Mouse (Mus musculus) embryonic facial prominence, embryonic 11.5 days (tissue): ENCODE measurements around the gene Cpe. TPM values are rescaled to one million over a fixed set of nuclear protein-coding genes. Genes with fewer than 3 reads are reported as not detected.

Source experiments
- ATAC-seq: fragments of 200-750 bp; cut with Nextera tagmentation; replicated peaks from 2 replicates; pipeline ENCODE4 v1.8.0; 2017; ENCODE audit warnings: low read depth; ENCODE audit not compliant: insufficient number of reproducible peaks, low FRiP score, low TSS enrichment
- DNase-seq: peaks from one replicate; pipeline ENCODE4 v3.0.0-alpha.2; 2015; ENCODE audit warnings: low spot score
- H3K27ac ChIP-seq: fragments of 300-500 bp; sonication (generic); replicated peaks from 2 replicates; pipeline ENCODE4 v1.5.1; 2014; ENCODE audit warnings: mild to moderate bottlenecking, low read depth, low read length, control low read depth
- H3K27me3 ChIP-seq: fragments of 300-500 bp; sonication (generic); 2 replicates; pipeline ENCODE4 v1.6.1; 2014; ENCODE audit warnings: mild to moderate bottlenecking, low read length, moderate library complexity, mixed read lengths; ENCODE audit not compliant: control insufficient read depth, insufficient read depth
- H3K36me3 ChIP-seq: fragments of 300-500 bp; sonication (generic); replicated peaks from 2 replicates; pipeline ENCODE4 v1.6.1; 2014; ENCODE audit warnings: low read depth, mild to moderate bottlenecking, low read length, moderate library complexity, mixed read lengths; ENCODE audit not compliant: control insufficient read depth, insufficient read depth
- H3K4me1 ChIP-seq: fragments of 300-500 bp; sonication (generic); 2 replicates; pipeline ENCODE4 v1.6.1; 2014; ENCODE audit warnings: low read length, mixed read lengths; ENCODE audit not compliant: control insufficient read depth, insufficient read depth
- H3K4me2 ChIP-seq: fragments of 300-500 bp; sonication (generic); 2 replicates; pipeline ENCODE4 v1.6.1; 2014; ENCODE audit warnings: low read depth, mild to moderate bottlenecking, control low read depth, low read length, moderate library complexity
- H3K4me3 ChIP-seq: fragments of 300-500 bp; sonication (generic); 2 replicates; pipeline ENCODE4 v1.5.1; 2014; ENCODE audit warnings: low read depth, low read length, control low read depth
- H3K9ac ChIP-seq: fragments of 300-500 bp; sonication (generic); replicated peaks from 2 replicates; pipeline ENCODE4 v1.6.1; 2014; ENCODE audit warnings: mild to moderate bottlenecking, control low read depth, low read length
- H3K9me3 ChIP-seq: fragments of 300-500 bp; sonication (generic); replicated peaks from 2 replicates; pipeline ENCODE4 v1.6.1; 2016; ENCODE audit warnings: mild to moderate bottlenecking, low read length, inconsistent platforms, mixed read lengths; ENCODE audit not compliant: control insufficient read depth
- WGBS: fragments of 180-500 bp; shearing (Covaris S2); extraction: QIAGEN DNeasy Blood & Tissue Kit; methylation state at CpG from one replicate; pipeline ENCODE4 v1.1.7; 2014; 5-methylcytosine and 5-hydroxymethylcytosine counted together
- polyA plus RNA-seq: library from polyadenylated mRNA; unstranded; fragments of >200 nt; fragmentation: Nextera tagmentation; extraction: Ambion mirVana; gene quantifications from 2 replicates; pipeline ENCODE4 v1.2.1, GENCODE M21; 2014

Cpe gene
- polyA plus RNA-seq, 1 experiment from 2014 or later: 175 TPM

DNA sequence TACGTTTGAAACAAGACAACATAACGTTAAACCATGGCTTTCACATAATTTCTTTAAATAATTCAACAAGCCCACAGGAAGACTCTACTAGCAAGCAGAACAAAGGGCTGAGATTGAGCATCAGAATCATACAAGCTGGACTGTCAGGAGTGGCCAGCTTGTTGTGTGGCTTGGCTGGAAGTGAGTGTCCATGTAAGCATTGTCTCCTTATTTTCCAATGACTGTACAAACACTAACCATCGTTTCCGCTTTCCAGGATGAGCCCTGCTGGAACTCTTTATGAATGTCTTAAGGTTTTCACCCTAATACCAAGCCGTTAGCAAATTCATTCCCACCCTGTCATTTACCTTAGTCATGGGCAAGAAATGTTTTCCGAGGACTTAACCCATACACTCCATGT lies 2.0 kb downstream of the Cpe start:
- 86% methylated on average over 6 of the region's 6 CpGs for WGBS
- H3K27me3 ChIP-seq: no peaks in the 10 kb centered on the region
- no peak overlapping the region for H3K9ac ChIP-seq
- ATAC-seq (no peak), DNase-seq (no peak)
- H3K4me2 ChIP-seq: no peak overlapping the region
- no peaks in the 10 kb centered on the region for H3K36me3 ChIP-seq
- H3K4me3 ChIP-seq: no peak overlapping the region
- H3K27ac ChIP-seq: no peak overlapping the region
- H3K4me1 ChIP-seq: no peaks in the 10 kb centered on the region
- H3K9me3 ChIP-seq: no peaks in the 10 kb centered on the region

DNA sequence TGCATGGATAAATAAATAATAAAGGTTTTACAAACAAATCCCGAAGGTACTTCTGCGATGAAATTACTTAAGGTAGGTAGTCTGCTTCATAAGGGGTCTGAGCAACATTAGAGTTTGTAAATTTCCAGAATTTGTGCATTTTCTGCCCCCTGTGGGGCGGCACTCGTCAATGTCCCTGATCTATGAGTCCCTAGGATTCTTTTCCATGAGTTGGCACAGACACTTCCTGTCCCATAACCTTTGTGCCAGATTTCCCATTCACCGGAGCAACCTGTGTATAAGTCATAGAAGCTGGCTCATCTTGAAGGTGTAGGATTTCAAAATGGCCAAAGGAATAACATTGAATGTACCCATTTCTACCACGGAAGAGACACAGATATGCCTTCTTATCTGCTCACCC lies 2.5 kb downstream of the Cpe start:
- Histone ChIP-seq H3K4me1 (no peaks in the 10 kb centered on the region), H3K27ac (no peak overlapping the region), H3K9me3 (no peaks in the 10 kb centered on the region), H3K4me3 (no peak overlapping the region), H3K9ac (no peak overlapping the region), H3K36me3 (no peaks in the 10 kb centered on the region), H3K4me2 (no peak overlapping the region), H3K27me3 (no peaks in the 10 kb centered on the region)
- no peak for DNase-seq
- 80% methylated on average over 6 of the region's 6 CpGs for WGBS
- ATAC-seq: no peak

DNA sequence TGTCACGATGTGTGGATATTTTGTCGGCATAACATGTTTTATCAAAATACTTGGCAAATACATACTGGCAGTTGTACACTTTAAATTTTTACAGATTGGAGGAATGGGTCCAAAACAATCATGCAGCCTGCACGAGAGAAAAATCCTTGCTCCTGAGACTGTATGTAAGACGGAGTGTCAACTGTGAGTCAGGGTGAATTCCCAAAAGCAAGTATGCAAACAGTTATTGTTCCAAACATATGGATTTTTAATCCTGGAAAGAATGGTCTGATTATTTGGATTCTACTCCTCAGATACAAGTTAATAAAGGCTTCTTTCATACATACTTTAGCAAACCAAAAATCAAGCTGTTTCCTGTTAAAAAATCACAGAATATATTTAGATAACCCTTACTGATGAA lies 4.1 kb downstream of the Cpe start:
- 69% methylated on average over 4 of the region's 4 CpGs for WGBS
- Histone ChIP-seq H3K4me2 (no peak overlapping the region), H3K27me3 (no peaks in the 10 kb centered on the region), H3K9me3 (no peaks in the 10 kb centered on the region), H3K36me3 (no peaks in the 10 kb centered on the region), H3K9ac (no peak overlapping the region), H3K27ac (no peak overlapping the region), H3K4me3 (no peak overlapping the region), H3K4me1 (no peaks in the 10 kb centered on the region)
- ATAC-seq (no peak), DNase-seq (no peak)

DNA sequence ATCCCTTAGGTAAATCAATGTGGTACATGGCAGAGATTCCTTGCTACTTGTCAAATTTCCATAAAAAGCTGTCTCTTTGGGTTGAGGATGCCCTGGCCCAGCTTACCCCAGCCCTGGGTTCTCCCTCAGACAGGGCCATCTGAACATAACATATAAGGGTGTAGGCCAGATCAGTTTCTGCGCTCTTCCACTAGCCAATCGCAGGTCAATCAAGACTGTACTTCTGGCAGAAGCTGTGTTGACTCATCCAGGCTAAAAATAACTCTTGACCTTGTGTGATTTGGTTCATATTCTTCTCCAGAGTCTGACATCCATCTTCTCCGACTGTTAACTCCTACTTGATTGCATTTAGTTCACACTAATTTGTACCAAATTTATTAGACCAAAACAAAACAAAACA lies 4.7 kb downstream of the Cpe start:
- DNase-seq: no peak
- no peak for ATAC-seq
- Histone ChIP-seq H3K9ac (no peak overlapping the region), H3K27ac (no peak overlapping the region), H3K9me3 (no peaks in the 10 kb centered on the region), H3K4me1 (no peaks in the 10 kb centered on the region), H3K4me3 (no peak overlapping the region), H3K36me3 (no peaks in the 10 kb centered on the region), H3K4me2 (no peak overlapping the region), H3K27me3 (no peaks in the 10 kb centered on the region)
- WGBS: 71% methylated on average over 3 of the region's 3 CpGs

DNA sequence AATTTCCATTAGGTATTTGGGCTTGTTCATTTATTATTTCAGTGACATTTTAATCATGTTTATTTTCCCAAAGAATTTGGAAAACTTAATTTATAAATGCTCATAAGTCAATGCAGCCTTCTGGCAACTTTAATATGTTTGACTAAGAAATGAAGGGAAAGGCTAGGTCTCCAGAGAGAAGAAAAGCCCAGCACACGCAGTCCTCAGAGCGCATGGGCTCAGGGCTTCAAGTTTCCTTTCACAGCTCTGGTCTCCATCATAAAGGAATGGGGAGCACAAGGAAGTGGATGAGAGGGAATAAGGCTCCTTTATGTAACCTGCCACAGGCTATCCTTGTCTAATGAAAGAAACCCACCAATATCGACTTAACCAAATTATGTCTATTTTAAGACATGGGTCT lies 10.4 kb downstream of the Cpe start:
- Histone ChIP-seq H3K9me3 (no peaks in the 10 kb centered on the region), H3K27me3 (no peaks in the 10 kb centered on the region), H3K27ac (no peak overlapping the region), H3K4me3 (no peak overlapping the region), H3K4me1 (no peaks in the 10 kb centered on the region), H3K36me3 (no peaks in the 10 kb centered on the region), H3K9ac (no peak overlapping the region), H3K4me2 (no peak overlapping the region)
- ATAC-seq (no peak), DNase-seq (no peak)
- 51% methylated on average over 3 of the region's 3 CpGs for WGBS

DNA sequence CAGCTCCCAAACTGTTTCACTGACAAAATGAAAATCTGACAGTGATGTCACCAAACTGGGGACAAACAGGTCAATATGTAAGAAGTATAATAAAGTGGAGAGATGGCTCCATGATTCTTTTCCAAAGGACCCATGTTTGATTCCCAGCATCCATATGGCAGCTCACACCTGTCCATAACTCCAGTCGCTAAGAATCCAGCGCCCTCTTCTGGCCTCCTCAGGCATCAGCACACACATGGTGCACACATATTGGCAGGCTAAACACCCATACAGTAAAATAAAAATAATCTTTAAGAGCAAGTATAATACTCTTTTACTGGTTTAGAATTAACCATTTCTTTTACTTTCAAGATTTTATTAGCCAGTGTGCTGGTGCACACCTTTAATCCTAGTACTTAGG lies 16.5 kb downstream of the Cpe start:
- no peaks in the 10 kb centered on the region for H3K27me3 ChIP-seq
- DNase-seq (no peak), ATAC-seq (no peak)
- no peaks in the 10 kb centered on the region for H3K4me1 ChIP-seq
- H3K9me3 ChIP-seq: no peaks in the 10 kb centered on the region
- no peak overlapping the region for H3K27ac ChIP-seq
- WGBS: 79% methylated on average over 2 of the region's 2 CpGs
- no peak overlapping the region for H3K4me3 ChIP-seq
- no peak overlapping the region for H3K9ac ChIP-seq
- H3K36me3 ChIP-seq: no peaks in the 10 kb centered on the region
- H3K4me2 ChIP-seq: no peak overlapping the region

DNA sequence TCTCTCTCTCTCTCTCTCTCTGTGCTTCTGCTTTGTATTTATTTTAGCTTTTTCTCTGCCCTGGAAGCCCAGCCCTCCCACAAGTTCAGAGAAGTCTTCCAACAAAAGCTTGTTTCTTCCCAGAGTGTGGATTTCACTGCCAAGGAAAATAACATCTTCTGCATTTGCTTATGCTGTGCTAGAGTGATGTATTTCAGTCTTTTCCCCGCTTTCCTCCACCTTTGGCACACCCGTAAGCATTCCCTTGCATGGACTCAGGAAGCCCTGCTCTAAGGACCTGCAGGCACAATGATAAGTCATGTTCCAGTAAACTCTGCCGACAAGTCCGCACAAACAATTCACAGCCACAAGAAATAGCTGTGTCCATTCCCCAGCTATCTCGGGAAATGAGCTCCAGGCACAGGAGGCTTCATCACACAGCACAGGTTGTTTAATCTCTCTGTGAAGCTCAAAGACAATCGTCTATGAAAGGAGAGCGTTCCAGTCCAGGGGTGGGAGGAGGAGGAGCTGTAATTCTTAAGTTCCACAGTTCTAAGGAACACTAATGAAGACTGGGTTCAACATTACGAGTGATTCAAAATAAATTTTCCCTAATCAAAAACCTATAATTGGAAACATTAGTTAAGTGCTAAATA lies 17.8 kb downstream of the Cpe start:
- H3K4me3 ChIP-seq: no peak overlapping the region
- H3K9me3 ChIP-seq: no peaks in the 10 kb centered on the region
- no peak overlapping the region for H3K4me2 ChIP-seq
- no peaks in the 10 kb centered on the region for H3K36me3 ChIP-seq
- ATAC-seq (no peak), DNase-seq (no peak)
- H3K9ac ChIP-seq: no peak overlapping the region
- H3K27ac ChIP-seq: no peak overlapping the region
- no peaks in the 10 kb centered on the region for H3K27me3 ChIP-seq
- WGBS: 78% methylated on average over 8 of the region's 8 CpGs
- H3K4me1 ChIP-seq: no peaks in the 10 kb centered on the region

DNA sequence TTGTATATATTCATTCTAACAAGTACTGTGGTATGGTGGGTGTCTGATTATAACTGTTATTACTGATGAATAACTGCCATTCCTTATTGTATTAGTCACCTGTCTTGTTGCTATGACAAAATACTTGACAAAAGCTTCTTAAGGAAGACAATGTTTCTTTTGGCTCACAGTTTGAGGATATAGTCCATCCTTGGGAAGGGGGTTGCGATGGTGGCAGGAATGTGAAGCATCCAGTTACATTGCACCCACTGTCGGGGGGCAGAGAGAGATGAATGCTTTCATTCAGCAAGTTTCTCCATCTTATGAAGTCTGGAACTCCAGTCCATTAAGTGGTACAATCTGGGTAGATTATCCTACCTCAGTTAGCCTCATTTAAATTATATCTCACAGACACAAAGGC lies 19.9 kb downstream of the Cpe start:
- no peak overlapping the region for H3K4me2 ChIP-seq
- no peaks in the 10 kb centered on the region for H3K36me3 ChIP-seq
- no peaks in the 10 kb centered on the region for H3K4me1 ChIP-seq
- no peaks in the 10 kb centered on the region for H3K9me3 ChIP-seq
- DNase-seq: no peak
- H3K9ac ChIP-seq: no peak overlapping the region
- H3K27me3 ChIP-seq: no peaks in the 10 kb centered on the region
- no peak overlapping the region for H3K4me3 ChIP-seq
- no peak overlapping the region for H3K27ac ChIP-seq
- 43% methylated on average over 2 of the region's 2 CpGs for WGBS
- no peak for ATAC-seq
